Mouse (Mus musculus) heart, adult 9 months (tissue): ENCODE measurements around the gene Arpc1a.
A peak's percentile ranks its signal among the peaks of the same experiment; 100 is the strongest.
"Not testable (repeated sequence)": the region's sequence is repeated elsewhere in the genome, so short reads cannot be mapped to it uniquely, and the experiment has no call there.

ENCODE experiments used
- DNase-seq, 2 experiments: peaks; one replicate each; pipeline ENCODE4 v3.0.0; 2022; ENCODE audit warnings: low spot score in 2 of 2

Gene Arpc1a

GRCm38 (mm10) chr5:145083632-145084451, at the start of gene Arpc1a, which contains the start of gene Kpna7:
TSS of gene Arpc1a (plus strand) at chr5:145083830.
TSS of gene Kpna7 (minus strand) at chr5:145084030.
- peak; percentile 92 for DNase-seq

DNA sequence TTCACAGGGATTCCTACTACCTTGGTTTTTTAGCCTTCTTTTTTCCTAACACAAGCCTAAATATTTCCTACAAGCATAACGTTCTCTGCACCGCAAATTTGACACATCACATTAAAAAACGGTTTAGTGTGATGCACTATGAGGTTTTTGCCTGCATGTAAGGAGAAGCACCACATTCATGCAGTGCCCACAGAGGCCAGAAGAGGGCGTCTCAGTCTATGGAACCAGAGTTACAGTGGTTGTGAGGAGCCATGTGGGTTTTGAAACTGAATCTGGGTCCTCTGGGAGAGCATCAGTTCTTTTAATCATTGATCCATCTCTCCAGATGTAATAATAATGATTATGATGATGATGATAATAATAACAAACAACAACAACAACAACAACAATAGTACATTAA, 42.0 kb upstream of the Arpc1a start:
- no peak for DNase-seq

- DNase-seq = peak in 1 of 2 experiments; percentile 1
These were observed 40.9 kb upstream of the Arpc1a start, which contains the start of gene 1700018F24Rik for GRCm38 (mm10) chr5:145042690-145043089. TSS of gene 1700018F24Rik (plus strand) at chr5:145042990.

DNA sequence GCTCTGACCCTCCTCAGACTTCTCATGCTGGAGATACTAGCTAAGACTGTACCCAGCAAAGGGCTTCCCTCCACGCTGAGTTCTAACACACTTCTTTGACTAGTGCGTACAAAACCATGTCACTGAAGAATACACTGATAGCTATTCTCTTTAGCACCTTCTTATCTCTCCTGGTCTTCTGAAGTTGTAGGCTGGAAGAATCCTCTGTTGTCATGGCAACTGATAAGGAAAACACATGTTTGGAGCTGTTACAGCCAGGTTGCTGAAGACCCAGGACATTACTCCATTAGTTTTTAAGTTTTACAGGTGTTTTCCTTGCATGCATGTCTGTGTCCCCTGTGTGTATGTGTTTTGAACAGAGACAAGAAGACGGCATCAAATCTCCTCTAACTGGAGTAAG, 29.4 kb upstream of the Arpc1a start:
- DNase-seq = not testable (repeated sequence)

GRCm38 (mm10) chr5:145057907-145058306, 25.7 kb upstream of the Arpc1a start:
- no peak for DNase-seq

GRCm38 (mm10) chr5:145058722-145059121, 24.9 kb upstream of the Arpc1a start:
- DNase-seq = no peak

DNA sequence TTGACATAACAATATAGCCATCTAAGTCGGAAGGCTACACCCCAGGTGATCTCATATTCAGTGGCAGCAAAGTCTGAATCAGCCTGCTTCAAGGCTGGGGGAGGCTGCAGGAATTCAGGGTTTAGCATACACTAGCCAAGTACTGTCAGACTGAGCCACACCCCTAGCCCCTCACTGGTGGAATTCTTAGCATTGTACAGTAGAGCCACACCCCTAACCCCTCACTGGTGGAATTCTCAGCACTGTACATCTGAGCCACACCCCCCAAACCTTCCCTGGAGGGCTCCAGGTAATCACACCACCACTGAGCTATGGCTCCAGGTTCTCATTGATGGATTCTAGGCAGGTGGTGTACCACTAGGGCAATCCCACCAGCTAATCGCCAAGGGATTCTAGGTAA, 24.1 kb upstream of the Arpc1a start:
- DNase-seq = no peak

DNA sequence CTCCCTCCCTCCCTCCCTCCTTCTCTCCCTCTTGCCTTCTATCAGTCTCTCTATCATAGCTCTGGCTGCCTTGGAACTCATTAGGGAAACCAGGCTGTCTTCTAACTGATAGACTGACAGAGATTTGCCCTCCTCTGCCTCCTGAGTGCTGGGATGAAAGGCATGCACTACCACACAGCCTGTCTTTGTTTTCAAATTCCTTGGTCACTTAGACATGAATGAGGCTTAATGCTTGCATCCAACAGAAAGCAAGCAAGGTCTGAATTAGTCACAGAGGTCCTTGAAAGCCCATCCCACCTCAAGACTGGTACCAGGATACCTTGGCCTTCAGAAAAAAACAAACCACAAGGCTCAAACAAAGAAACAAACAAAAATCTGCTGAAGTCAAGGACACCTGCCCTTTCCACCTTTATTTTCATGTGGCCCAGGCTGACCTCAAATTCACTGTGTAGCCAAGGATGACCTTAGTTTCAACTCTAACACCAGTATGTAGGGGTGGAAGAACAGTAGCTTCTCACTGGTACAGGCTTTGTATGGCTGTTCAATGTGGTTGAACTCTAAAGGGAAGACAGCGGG, 18.8 kb upstream of the Arpc1a start:
- DNase-seq = no peak

GRCm38 (mm10) chr5:145068863-145069262, 14.8 kb upstream of the Arpc1a start:
- no peak for DNase-seq

GRCm38 (mm10) chr5:145069707-145070106, 13.9 kb upstream of the Arpc1a start:
- DNase-seq = peak; percentile 13 to 33

GRCm38 (mm10) chr5:145071342-145071741, 12.3 kb upstream of the Arpc1a start:
- no peak for DNase-seq

DNA sequence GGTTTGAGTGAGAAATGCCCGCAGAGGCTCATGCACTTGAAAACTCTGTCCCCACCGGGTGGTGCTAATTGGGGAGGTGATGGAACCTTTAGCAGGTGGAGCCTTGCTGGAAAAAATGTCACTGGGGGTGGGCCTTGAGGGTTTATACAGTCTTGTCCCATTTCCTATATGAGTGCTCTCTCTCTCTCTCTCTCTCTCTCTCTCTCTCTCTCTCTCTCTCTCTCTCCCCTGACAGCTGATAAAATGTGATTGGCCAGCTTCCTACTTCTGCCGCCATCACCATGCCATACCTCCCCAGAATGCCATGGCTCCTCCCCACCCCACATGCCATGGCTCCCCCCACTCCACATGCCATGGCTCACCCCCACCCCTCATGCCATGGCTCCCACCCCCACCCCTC, 8.5 kb upstream of the Arpc1a start:
- DNase-seq = no peak

DNA sequence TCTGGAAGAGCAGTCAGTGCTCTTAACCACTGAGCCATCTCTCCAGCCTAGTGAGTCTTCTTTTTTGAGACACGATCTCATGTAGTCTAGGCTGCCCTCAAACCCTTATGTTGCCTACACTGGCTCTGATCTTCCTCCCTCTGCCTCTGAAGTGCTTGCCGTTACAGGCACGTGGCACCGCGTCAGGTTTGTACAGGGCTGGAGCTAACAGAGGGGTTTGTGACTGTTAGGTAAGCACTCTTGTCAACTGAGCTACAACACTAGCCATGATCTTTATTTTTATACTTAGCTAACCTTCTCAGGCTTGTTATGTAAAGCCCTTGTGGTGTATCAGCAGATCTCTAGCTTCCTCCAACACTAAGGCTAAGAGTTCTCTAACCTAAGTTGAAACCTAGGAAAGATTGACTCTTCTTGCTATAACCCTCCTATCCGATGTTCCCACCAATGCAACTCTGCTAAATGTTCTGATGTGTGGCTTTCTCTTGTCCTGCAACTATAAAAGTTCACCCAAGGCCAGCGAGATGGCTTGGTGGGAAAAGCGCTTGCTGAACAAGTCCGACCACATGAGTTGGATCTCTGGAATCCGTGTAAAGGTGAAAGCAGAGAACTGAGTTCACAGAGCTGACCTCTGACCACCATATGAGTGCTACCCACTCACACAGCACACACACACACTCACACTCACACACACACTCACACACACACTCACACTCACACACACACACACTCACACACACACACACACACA, 1.6 kb upstream of the Arpc1a start:
- no peak for DNase-seq

GRCm38 (mm10) chr5:145083201-145083600, 429 bp upstream of the Arpc1a start:
- not testable (repeated sequence) for DNase-seq

GRCm38 (mm10) chr5:145084822-145085221, 1.2 kb downstream of the Arpc1a start:
- DNase-seq = no peak

GRCm38 (mm10) chr5:145088186-145088585, 4.6 kb downstream of the Arpc1a start:
- no peak for DNase-seq

DNA sequence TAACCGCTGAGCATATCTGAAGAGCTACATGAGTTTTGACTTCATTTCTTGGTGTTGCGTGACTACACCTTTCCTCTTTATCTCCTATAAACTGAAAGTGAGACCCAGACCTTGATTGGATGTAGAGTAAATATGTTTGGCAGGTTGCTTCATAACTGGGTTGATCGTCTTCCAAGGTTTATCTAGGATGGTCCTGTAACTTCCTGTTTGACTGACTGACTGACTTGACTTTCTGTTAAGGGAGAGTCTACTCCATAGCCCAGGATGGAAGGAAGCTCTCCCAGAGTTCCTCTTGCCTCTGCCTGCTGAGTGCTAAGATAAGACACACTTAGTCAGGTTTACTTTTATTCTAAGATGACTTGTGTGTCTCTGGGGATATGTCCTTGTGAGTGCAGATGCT, 6.2 kb downstream of the Arpc1a start:
- no peak for DNase-seq

- DNase-seq = no peak
These were observed 12.6 kb downstream of the Arpc1a start for GRCm38 (mm10) chr5:145096195-145096594.

GRCm38 (mm10) chr5:145098340-145098821, 14.8 kb downstream of the Arpc1a start:
- DNase-seq = no peak

DNA sequence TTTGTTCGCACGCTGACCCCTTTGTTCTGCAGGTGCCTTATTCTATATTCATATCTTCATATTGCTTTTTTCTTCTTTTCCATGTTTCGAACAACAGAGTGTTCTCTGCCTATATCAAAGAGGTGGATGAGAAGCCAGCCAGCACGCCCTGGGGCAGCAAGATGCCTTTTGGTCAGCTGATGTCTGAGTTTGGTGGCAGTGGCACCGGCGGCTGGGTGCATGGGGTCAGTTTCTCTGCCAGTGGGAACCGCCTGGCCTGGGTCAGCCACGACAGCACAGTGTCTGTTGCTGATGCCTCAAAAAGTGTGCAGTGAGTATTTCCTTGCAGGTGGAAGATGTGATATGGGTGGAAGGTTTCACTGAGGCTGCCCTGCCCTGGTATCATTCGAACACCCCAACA, 17.3 kb downstream of the Arpc1a start:
- no peak for DNase-seq

GRCm38 (mm10) chr5:145101451-145101850, 17.8 kb downstream of the Arpc1a start:
- not testable (repeated sequence) for DNase-seq

DNA sequence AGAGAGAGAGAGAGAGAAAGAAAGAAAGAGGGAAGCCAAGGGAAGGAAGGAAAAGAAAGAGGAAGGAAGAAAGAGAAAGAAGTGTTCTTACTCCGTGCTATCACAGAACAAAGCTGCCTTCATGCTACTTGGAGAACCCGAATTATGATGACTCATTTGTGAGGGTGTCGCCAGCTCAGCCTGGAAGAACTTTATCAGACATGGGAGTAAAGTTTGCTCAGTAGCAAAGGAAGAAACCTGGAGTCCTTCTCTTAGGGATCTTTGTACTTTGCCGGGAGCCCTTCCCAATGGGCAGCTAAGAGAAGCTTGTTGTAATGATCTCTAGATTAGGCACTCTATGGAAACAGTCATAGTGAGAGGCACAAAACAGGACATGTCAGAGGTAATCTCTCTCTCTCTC, 19.1 kb downstream of the Arpc1a start:
- DNase-seq = peak in 1 of 2 experiments; percentile 22
